Mouse (Mus musculus): ENCODE measurements around the gene Ephb2.

DNA sequence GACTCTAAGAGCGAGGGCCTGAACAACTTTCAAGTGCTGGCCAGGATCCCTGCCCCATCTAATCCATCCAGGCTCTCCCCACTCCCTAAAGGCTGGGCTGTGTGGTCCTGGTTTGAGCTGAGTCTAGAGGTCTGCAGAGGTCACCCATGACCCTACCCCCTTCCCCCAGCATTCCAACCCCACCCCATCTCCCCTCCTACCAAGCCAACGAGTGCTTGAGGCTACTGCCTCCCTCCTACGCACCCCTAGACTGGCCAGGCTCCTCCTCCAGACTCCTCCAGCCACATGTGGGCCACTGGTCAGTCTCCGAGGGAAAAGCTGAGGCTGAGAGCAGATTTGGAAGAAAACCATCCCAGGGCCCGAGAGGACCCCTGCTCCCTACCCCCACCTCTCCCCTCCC lies 72.4 kb downstream of the Ephb2 start:
- no peak for TF ChIP-seq POLR2A (IDR thresholded peaks at IDR 0.05; ENCODE audit: low read depth, low read length)
- no peak for TF ChIP-seq CTCF (IDR thresholded peaks at IDR 0.05; ENCODE audit: extremely low read depth, insufficient read length, insufficient replicate concordance, low read depth, low read length)

Measured in small intestine, adult 2 months (tissue).